Mouse (Mus musculus): ENCODE measurements around the gene Klkb1. TPM values are rescaled to one million over a fixed set of nuclear protein-coding genes. Genes with fewer than 3 reads are reported as not detected.

Klkb1 gene
- polyA plus RNA-seq, 1 experiment: 0.40 TPM

DNA sequence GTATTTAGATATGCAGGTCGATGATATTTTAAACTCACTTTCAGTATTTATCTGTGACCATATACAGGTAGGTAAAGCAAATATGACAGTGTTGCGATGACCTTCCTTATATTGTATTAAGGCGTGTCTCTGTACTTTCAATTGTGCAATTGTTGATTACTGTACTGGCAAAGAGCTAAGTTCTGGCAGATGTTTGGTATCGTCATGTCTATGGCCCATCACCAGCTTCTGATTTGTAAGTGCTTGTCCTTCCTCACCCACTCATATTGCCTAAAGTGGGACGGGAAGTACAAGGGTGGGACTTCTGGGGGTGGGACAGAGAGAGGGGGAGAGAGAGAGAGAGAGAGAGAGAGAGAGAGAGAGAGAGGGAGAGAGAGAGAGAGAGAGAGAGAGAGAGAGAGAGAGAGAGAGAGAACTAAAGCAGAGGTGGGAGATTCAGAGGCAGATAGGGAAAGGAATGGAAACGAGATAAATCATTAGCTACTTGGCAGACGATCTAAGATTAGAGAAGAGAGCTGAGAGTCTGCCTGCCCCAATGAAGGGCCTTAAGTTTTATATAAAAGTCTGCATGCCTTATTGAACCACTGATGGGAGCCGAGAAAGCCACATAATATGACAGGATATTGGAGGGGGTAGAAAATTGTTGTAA lies 40.3 kb downstream of the Klkb1 start:
- no peaks in the 10 kb centered on the region for H3K4me1 ChIP-seq (ENCODE audit: control insufficient read depth, insufficient read depth, insufficient read length, low read length)
- no peak overlapping the region for H3K4me3 ChIP-seq (ENCODE audit: insufficient read depth, low read depth, low read length)
- no peak overlapping the region for H3K27ac ChIP-seq (replicated peaks; ENCODE audit: low read depth, low read length)

DNA sequence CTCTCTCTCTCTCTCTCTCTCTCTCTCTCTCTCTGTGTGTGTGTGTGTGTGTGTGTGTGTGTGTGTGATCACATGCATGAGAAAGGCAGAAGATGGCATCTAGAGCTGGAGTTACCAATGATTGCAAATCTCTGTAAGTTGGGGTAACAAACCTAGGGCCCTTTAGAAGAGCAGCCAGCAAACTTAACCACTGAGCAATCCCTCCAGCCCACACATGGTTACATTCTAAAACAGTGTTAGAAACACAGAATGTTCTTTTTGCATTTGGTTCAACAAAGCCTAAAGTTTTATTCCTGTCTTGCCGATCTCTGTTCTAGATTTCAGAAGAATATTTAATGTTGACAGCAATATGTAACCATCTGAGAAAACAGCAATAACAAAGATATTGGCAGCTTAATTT lies 41.1 kb downstream of the Klkb1 start:
- no peak overlapping the region for H3K4me3 ChIP-seq (ENCODE audit: insufficient read depth, low read depth, low read length)
- no peaks in the 10 kb centered on the region for H3K4me1 ChIP-seq (ENCODE audit: control insufficient read depth, insufficient read depth, insufficient read length, low read length)
- no peak overlapping the region for H3K27ac ChIP-seq (replicated peaks; ENCODE audit: low read depth, low read length)

GRCm38 (mm10) chr8:45253111-45253510 lies 41.5 kb downstream of the Klkb1 start:
- no peaks in the 10 kb centered on the region for H3K4me1 ChIP-seq (ENCODE audit: control insufficient read depth, insufficient read depth, insufficient read length, low read length)
- no peak overlapping the region for H3K4me3 ChIP-seq (ENCODE audit: insufficient read depth, low read depth, low read length)
- H3K27ac ChIP-seq (replicated peaks; ENCODE audit: low read depth, low read length): no peak overlapping the region

GRCm38 (mm10) chr8:45246307-45246706 lies 48.4 kb downstream of the Klkb1 start:
- no peak overlapping the region for H3K27ac ChIP-seq (replicated peaks; ENCODE audit: low read depth, low read length)
- H3K4me3 ChIP-seq (ENCODE audit: insufficient read depth, low read depth, low read length): no peak overlapping the region
- H3K4me1 ChIP-seq (ENCODE audit: control insufficient read depth, insufficient read depth, insufficient read length, low read length): no peaks in the 10 kb centered on the region

- Histone ChIP-seq H3K27ac (replicated peaks; ENCODE audit: low read depth, low read length) (no peak overlapping the region), H3K4me1 (ENCODE audit: control insufficient read depth, insufficient read depth, insufficient read length, low read length) (no peaks in the 10 kb centered on the region), H3K4me3 (ENCODE audit: insufficient read depth, low read depth, low read length) (no peak overlapping the region)
These were observed 55.3 kb downstream of the Klkb1 start for GRCm38 (mm10) chr8:45239363-45239762.

DNA sequence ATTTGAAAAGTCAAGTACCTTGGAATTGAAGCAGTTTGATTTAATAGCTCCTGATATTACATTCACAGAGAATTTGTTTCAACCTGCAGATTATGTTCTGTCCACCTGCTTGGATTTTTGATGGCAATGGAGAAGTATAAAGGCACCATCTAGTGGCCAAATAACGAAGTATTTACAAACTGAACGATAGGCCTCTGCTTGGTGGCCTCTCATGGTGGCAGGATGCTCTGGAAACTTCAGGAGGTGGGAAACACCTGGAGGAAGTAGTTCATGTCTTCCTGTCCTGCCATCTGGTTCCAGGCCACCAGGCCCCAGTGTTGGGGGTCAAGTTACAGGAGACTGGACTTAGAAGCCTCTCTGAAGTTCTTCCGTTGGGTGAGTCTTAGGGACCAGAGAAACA lies 56.4 kb downstream of the Klkb1 start:
- Histone ChIP-seq H3K4me1 (ENCODE audit: control insufficient read depth, insufficient read depth, insufficient read length, low read length) (no peaks in the 10 kb centered on the region), H3K27ac (replicated peaks; ENCODE audit: low read depth, low read length) (no peak overlapping the region), H3K4me3 (ENCODE audit: insufficient read depth, low read depth, low read length) (no peak overlapping the region)

DNA sequence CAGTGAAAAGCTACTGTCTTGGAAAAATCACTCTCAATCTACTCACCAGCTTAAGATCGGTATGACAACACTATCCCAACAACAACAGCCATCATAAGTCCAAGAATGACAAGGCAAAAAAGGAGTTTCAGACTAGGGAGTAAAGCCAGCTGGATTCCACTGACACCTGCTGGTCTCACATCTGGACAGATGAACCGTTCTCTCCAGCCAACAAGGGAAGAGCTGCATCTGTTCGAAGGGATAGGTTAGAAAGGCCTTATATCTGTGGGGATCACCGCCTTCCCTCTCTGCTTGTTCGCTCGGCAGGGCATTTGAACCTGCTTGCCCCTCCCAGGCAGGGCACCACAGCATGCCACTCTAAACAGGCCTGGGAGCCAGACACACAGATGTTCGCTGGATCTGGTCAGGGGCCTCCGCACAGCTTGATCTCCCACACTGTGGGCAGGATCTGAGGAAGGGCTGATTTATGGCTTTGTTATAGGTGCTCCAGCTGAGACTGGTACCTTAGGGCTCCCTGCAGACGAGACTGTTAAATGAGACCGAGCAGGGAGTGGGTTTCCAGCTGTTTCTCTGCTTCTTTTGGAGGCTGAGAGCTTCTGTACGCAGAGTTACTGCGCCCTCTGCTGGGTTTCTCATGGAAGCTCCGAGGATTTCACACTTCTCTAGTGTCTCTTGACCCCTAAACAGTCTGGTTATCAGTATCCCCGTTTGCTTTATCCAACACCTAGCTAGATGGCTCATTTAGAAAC lies 58.3 kb downstream of the Klkb1 start:
- Histone ChIP-seq H3K4me3 (ENCODE audit: insufficient read depth, low read depth, low read length) (no peak overlapping the region), H3K27ac (replicated peaks; ENCODE audit: low read depth, low read length) (no peak overlapping the region)

GRCm38 (mm10) chr8:45235228-45235627 lies 59.4 kb downstream of the Klkb1 start:
- H3K27ac ChIP-seq (replicated peaks; ENCODE audit: low read depth, low read length): no peak overlapping the region
- H3K4me3 ChIP-seq (ENCODE audit: insufficient read depth, low read depth, low read length): no peak overlapping the region
- no peaks in the 10 kb centered on the region for H3K4me1 ChIP-seq (ENCODE audit: control insufficient read depth, insufficient read depth, insufficient read length, low read length)

More for the DNA sequence above, 58.3 kb downstream of the Klkb1 start:
- H3K4me1 ChIP-seq (ENCODE audit: control insufficient read depth, insufficient read depth, insufficient read length, low read length): no peaks in the 10 kb centered on the region

GRCm38 (mm10) chr8:45233256-45233655 lies 61.4 kb downstream of the Klkb1 start:
- H3K27ac ChIP-seq (replicated peaks; ENCODE audit: low read depth, low read length): no peak overlapping the region
- H3K4me3 ChIP-seq (ENCODE audit: insufficient read depth, low read depth, low read length): no peak overlapping the region
- no peaks in the 10 kb centered on the region for H3K4me1 ChIP-seq (ENCODE audit: control insufficient read depth, insufficient read depth, insufficient read length, low read length)

Other genes with a start within 250 kb of the Klkb1 start
- not detected in 2 replicates for gene Mtnr1a, start 225.7 kb downstream of the Klkb1 start, polyA plus RNA-seq (2012; ENCODE audit: insufficient read depth, insufficient read length, missing spikeins)
- not detected in 2 replicates for gene F11, start 32.8 kb downstream of the Klkb1 start, polyA plus RNA-seq (2012; ENCODE audit: insufficient read depth, insufficient read length, missing spikeins)
- gene Gm45753, start 13.6 kb upstream of the Klkb1 start, polyA plus RNA-seq (2012; ENCODE audit: insufficient read depth, insufficient read length, missing spikeins): not detected in 2 replicates
- 29.3 and 45.5 TPM in 2 replicates for gene Cyp4v3, start 38.4 kb upstream of the Klkb1 start, polyA plus RNA-seq (2012; ENCODE audit: insufficient read depth, insufficient read length, missing spikeins)
- 10.6 and 13.1 TPM in 2 replicates for gene Fam149a, start 87.4 kb upstream of the Klkb1 start, polyA plus RNA-seq (2012; ENCODE audit: insufficient read depth, insufficient read length, missing spikeins)
- gene Tlr3, start 116.2 kb upstream of the Klkb1 start, polyA plus RNA-seq (2012; ENCODE audit: insufficient read depth, insufficient read length, missing spikeins): 6.6 and 7.1 TPM in 2 replicates
- 4.7 and 6.4 TPM in 2 replicates for gene Sorbs2, start 212.9 kb upstream of the Klkb1 start, polyA plus RNA-seq (2012; ENCODE audit: insufficient read depth, insufficient read length, missing spikeins)